Mouse (Mus musculus) heart, postnatal 0 days (tissue): ENCODE results near the gene Tle1. TPM values are rescaled to one million over a fixed set of nuclear protein-coding genes. Genes with fewer than 3 reads are reported as not detected.

Experiments used
- ATAC-seq: fragments of 200-750 bp; cut with Nextera tagmentation; 2 replicates; pipeline ENCODE4 v1.8.0; 2017; ENCODE audit warnings: low read depth, moderate number of reproducible peaks, moderate library complexity; ENCODE audit not compliant: insufficient read depth
- DNase-seq: peaks from one replicate; pipeline ENCODE4 v3.0.0-alpha.2; 2016; ENCODE audit warnings: low spot score
- H3K27ac ChIP-seq: fragments of 300-500 bp; sonication (generic); 2 replicates; pipeline ENCODE4 v1.5.1; 2014; ENCODE audit warnings: low read depth, mild to moderate bottlenecking
- H3K27me3 ChIP-seq: fragments of 300-500 bp; sonication (generic); 2 replicates; pipeline ENCODE4 v1.6.1; 2014; ENCODE audit warnings: low read length, mixed read lengths; ENCODE audit not compliant: control insufficient read depth, insufficient read depth
- H3K36me3 ChIP-seq: fragments of 300-500 bp; sonication (generic); replicated peaks from 2 replicates; pipeline ENCODE4 v1.6.1; 2014; ENCODE audit warnings: low read length, mixed read lengths; ENCODE audit not compliant: control insufficient read depth, insufficient read depth
- H3K4me1 ChIP-seq: fragments of 300-500 bp; sonication (generic); 2 replicates; pipeline ENCODE4 v1.6.1; 2014; ENCODE audit warnings: antibody characterized with exemption; ENCODE audit not compliant: control insufficient read depth, insufficient read depth
- H3K4me2 ChIP-seq: fragments of 300-500 bp; sonication (generic); 2 replicates; pipeline ENCODE4 v1.6.1; 2014; ENCODE audit warnings: low read depth, mild to moderate bottlenecking, low read length, moderate library complexity
- H3K4me3 ChIP-seq: fragments of 300-500 bp; sonication (generic); 2 replicates; pipeline ENCODE4 v1.5.1; 2014; ENCODE audit warnings: low read depth, low read length
- H3K9ac ChIP-seq: fragments of 300-500 bp; sonication (generic); replicated peaks from 2 replicates; pipeline ENCODE4 v1.6.1; 2014; ENCODE audit warnings: low read depth, low read length, mixed read lengths
- H3K9me3 ChIP-seq: fragments of 300-500 bp; sonication (generic); replicated peaks from 2 replicates; pipeline ENCODE4 v1.6.1; 2016; ENCODE audit warnings: low read length; ENCODE audit not compliant: control insufficient read depth
- CTCF ChIP-seq: IDR thresholded peaks from 2 replicates; pipeline ENCODE4 v1.5.1; 2016; ENCODE audit warnings: antibody characterized with exemption, control low read depth, low read depth
- EP300 ChIP-seq: IDR thresholded peaks from 2 replicates; pipeline ENCODE4 v1.6.1; 2016; ENCODE audit warnings: antibody characterized with exemption, low read depth
- WGBS: fragments of 180-500 bp; shearing (Covaris S2); extraction: QIAGEN DNeasy Blood & Tissue Kit; methylation state at CpG from one replicate; pipeline ENCODE4 v1.1.7; 2014; 5-methylcytosine and 5-hydroxymethylcytosine counted together
- polyA plus RNA-seq: library from polyadenylated mRNA; unstranded; fragments of >200 nt; fragmentation: Nextera tagmentation; extraction: Ambion mirVana; gene quantifications from 2 replicates; pipeline ENCODE4 v1.2.1, GENCODE M21; 2015
- total RNA-seq: library from RNA; depleted of rRNA; stranded (reverse); fragments of >200 nt; gene quantifications from 2 replicates; pipeline ENCODE4 v1.2.3, GENCODE M21; 2014; ENCODE audit warnings: low replicate concordance

The Tle1 gene
- total and polyA plus RNA-seq, 2 experiments from 2014 or later, result 3.0 to 54.5 TPM

DNA sequence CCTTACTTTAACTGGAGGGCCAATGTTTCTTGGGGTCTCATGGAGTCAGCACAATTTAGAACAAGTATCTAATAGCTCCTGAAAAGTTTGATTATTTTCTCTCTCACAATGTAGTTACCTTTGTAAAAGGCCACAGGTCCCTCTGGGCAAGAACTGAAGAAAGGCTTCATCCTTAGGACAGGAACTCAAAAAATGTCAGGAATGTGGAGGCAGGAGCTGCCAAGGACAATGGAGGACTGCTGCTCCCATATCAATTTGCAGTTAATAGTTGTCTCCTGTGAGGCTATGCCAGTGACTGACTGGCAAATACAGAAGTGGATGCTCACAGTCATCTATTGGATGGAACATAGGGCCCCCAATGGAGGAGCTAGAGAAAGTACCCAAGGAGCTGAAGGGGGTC, 96.5 kb downstream of the Tle1 start:
- Histone ChIP-seq H3K4me2 (no peak overlapping the region), H3K4me3 (no peak overlapping the region), H3K9me3 (no peaks in the 10 kb centered on the region), H3K4me1 (no peaks in the 10 kb centered on the region), H3K36me3 (no peaks in the 10 kb centered on the region), H3K27me3 (no peaks in the 10 kb centered on the region), H3K27ac (no peak overlapping the region), H3K9ac (no peak overlapping the region)
- ATAC-seq (no peak), DNase-seq (no peak)
- TF ChIP-seq EP300, result no peak
- TF ChIP-seq CTCF, result no peak

DNA sequence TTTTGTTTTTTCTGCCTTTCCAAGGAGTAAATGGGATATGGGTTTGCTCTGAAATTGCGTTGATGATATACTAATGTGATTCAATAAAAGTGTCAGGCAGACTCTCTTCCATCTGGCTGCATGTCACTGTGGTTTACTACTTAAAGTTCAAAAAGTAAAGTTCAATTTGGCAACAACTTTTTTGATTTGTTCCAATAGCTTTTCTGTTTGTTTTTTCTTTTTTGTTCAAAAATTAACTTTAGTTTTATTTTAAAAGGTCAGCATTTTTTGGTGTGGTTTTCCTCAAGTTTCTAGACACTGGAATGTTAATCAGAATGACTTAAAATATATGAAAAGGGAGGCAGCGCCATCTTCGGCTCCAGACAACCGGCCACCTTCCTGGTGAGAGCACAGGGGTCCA, 112.9 kb downstream of the Tle1 start:
- no peak overlapping the region for H3K9ac ChIP-seq
- TF ChIP-seq EP300 (no peak), CTCF (no peak)
- no peaks in the 10 kb centered on the region for H3K27me3 ChIP-seq
- H3K4me3 ChIP-seq, result no peak overlapping the region
- H3K9me3 ChIP-seq, result no peaks in the 10 kb centered on the region
- no peak overlapping the region for H3K4me2 ChIP-seq
- H3K4me1 ChIP-seq, result no peaks in the 10 kb centered on the region
- H3K27ac ChIP-seq, result no peak overlapping the region
- ATAC-seq (no peak), DNase-seq (no peak)
- 89% methylated on average over 4 of the region's 4 CpGs for WGBS
- no peaks in the 10 kb centered on the region for H3K36me3 ChIP-seq

DNA sequence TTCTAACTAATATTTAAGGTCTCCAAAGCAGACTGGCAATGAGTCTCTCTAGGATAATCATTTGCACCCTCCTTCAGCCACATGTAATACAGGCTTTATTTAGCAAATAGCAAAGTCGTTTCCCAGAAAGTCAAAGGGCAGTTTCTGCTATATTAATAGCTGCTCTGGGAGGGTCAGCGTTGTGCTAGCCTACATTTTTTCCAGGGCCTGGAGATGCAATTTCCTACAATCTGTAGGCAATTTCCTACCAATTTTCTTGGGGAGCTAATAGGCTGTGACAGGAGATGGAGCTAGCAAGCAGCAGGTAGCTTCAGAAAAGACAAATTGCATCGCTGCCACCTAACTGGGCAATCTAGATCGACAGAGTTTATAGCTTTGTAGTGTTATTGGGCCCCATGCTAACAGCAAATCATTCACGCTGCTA, 131.6 kb downstream of the Tle1 start:
- Histone ChIP-seq H3K4me3 (no peak overlapping the region), H3K27me3 (no peaks in the 10 kb centered on the region), H3K36me3 (no peaks in the 10 kb centered on the region), H3K9me3 (no peaks in the 10 kb centered on the region), H3K27ac (no peak overlapping the region), H3K9ac (no peak overlapping the region; the same call in 1 of the 2 replicates), H3K4me1 (no peaks in the 10 kb centered on the region), H3K4me2 (no peak overlapping the region)
- no peak for TF ChIP-seq CTCF
- TF ChIP-seq EP300, result no peak
- DNase-seq, result no peak
- no peak for ATAC-seq
- 46% methylated on average over 5 of the region's 5 CpGs for WGBS

DNA sequence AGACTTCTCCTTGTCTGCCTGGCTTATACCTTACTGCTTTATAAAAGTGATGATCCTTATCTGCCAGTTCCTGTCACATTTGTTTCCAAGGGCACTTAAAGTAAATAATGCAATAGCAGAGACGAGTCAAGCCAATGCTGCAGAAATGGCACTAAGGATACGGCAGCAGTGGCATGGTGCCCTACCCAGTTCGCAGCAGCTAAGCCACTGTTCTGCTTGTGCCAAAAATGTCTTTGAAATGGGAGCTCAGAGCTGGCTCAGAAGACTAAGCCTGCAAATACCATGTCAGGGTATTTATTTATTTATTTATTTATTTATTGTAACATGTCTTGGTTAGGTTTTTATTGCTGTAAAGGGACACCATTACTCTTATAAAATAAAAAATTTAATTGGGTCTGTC, 132.8 kb downstream of the Tle1 start:
- TF ChIP-seq EP300 (no peak), CTCF (no peak)
- ATAC-seq (no peak), DNase-seq (no peak)
- Histone ChIP-seq H3K4me2 (no peak overlapping the region), H3K9me3 (no peaks in the 10 kb centered on the region), H3K36me3 (no peaks in the 10 kb centered on the region), H3K4me3 (no peak overlapping the region), H3K27me3 (no peaks in the 10 kb centered on the region), H3K27ac (no peak overlapping the region), H3K9ac (no peak overlapping the region), H3K4me1 (no peaks in the 10 kb centered on the region)
- whole genome bisulfite sequencing, result 73% methylated on average over 3 of the region's 3 CpGs
